Mouse (Mus musculus): ENCODE results near the gene Lin37. TPM values are rescaled to one million over a fixed set of nuclear protein-coding genes. Genes with fewer than 3 reads are reported as not detected.

The Lin37 gene
- 10 to 100 TPM; 15.1 to 15.5 TPM for total RNA-seq (2021)

DNA sequence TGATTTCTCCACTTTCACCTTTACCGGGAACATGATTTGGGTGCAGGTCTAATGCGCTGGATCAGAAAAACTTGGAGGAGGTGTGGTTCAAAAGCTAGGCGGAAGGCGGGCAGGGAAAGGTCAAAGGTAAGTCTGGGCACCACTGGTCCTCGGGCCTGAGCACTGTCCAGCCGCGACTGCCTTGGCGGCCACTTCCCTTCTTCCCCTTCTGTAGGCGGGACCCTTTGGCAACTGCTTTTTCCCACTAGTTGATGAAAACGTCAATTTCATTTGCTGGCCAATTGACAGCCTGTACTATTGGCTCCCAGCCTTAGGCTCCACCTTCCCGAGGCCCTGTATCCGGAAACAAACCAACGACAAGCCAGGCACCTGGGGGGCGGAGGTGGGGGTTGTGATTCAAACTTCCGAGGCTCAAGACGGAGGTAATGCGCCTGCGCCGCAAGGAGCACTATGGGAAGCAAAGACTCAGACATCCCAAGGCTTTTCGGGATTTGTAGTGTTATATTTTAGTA, at the start of gene Lin37:
TSS of gene Lin37 (minus strand) at position 396 of the 512 bp plus-strand sequence.
- intact Hi-C loops (cut with DNase I) = no loop called here

DNA sequence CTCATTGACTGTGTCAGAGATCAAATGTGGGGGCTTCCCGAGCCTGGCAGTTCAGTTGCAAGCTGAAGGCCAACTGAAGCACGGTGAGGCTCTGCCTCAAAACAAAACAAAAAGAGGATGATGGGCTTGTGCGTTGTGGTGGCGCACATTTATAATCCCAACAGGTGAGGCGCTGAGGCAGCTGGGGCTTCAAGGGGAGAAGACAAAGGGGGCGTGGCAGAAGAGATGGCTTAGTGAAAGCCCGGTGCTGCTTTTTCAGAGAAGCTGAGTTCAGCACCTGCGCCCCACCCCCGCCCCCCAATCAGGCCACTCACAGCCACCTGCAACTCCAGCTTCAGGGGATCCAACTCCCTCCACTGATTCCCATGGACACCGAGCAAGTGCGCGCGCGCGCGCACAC, 48.8 kb upstream of the Lin37 start:
- intact Hi-C loops (cut with DNase I) = no loop called here
- DNase-seq (ENCODE audit: low spot score) = no peak

More for the DNA sequence above, at the start of gene Lin37:
- peak; percentile 98 for DNase-seq (ENCODE audit: low spot score)

DNA sequence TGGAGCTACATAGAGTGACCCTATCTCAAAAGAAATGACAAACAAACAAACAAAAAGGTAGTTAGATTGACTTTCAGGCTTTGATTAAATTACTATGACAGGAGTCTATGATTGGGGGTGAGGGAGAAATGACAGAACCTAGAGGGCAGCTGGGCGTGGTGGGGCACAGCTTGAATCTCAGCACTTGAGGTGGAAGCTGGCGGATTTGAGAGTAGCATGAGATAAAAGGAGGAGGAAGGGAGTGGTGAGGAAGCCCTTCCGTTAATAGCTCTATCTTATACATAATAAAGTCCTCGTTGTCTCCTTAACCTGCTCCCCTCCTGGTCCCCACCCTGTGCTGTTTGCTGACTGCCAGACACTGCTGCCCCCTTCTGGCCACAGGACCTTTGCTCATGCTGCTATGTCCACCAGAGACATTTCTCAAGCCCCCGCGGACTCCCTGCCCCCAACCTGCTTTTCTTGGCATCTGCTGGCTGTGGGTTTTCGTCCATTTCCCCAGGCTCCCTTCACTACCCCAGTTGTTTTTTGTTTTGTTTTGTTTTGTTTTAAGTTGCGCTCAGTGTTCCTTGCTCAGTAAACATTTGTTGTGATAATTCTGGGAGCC, 48.2 kb upstream of the Lin37 start:
- intact Hi-C loops (cut with DNase I) = no loop called here
- no peak for DNase-seq (ENCODE audit: low spot score)

DNA sequence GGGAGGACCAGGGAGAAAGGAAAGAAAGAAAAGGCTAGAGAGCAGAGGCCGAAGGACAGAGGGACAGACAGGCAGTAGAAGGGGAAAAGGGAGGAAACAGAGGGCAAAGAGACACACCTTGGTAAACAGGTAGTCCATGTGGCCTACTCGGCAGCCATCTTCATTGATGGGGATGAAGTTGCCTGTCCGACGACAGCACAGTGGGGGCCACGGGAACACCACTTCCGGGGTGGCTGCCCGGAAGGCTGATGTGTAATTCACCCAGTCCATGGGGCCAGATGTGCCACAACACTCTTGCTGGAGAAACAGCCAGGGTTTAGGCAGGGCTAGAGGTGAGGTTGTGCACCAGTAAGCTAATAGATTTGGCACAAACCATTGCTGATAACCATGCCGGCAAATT, 45.3 kb upstream of the Lin37 start:
- no peak for DNase-seq (ENCODE audit: low spot score)
- intact Hi-C loops (cut with DNase I) = loop anchor here (2.0 kb wide), 1 partner anchor 14 kb away; no protein-coding TSS in a partner anchor

DNA sequence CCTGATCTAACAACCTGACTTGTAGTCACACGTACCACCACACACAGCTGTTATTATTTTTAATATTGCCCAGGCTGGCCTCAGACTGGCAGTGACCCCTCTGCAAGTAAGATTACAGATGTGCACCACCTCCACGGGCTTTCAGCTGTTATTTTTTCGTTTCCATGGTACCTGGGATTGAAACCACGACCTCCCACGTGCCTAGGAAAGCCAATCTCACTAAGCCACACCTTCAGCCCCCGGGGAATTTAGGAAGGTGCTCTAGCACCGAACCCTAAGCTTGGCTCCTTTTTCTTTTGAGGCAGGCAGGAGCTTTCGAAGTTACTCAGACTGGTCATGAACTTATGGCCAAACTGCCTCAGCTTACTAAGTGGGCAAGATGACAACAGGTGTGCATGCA, 44.8 kb upstream of the Lin37 start:
- intact Hi-C loops (cut with DNase I) = loop anchor here (2.0 kb wide), 1 partner anchor 14 kb away; no protein-coding TSS in a partner anchor

GRCm38 (mm10) chr7:30602583-30602982, 42.9 kb upstream of the Lin37 start:
- no peak for DNase-seq (ENCODE audit: low spot score)
- intact Hi-C loops (cut with DNase I) = no loop called here

More for the DNA sequence above, 44.8 kb upstream of the Lin37 start:
- DNase-seq (ENCODE audit: low spot score) = no peak

DNA sequence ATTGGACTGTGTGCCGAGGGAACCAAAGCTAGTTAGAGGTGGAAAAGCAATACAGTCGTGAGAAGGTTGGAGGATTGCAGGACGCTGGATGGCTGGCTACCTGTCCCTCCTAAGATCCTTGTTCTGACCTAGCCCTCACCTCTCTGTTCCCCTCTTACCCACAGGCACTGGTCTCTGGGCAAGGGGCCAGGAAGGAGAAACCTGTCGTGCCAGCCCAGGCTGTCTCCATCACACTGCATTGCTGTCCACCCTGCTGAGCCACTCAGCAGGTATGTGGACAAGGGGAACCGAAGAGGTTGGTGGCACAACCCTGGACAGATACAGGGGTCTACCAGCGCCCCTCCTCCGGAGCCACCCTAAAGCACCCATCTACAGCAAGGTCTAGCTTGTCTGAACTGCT, 41.0 kb upstream of the Lin37 start:
- DNase-seq (ENCODE audit: low spot score) = no peak
- intact Hi-C loops (cut with DNase I) = no loop called here

GRCm38 (mm10) chr7:30599933-30600353, 40.3 kb upstream of the Lin37 start:
- DNase-seq (ENCODE audit: low spot score) = peak; percentile 70
- intact Hi-C loops (cut with DNase I) = no loop called here

GRCm38 (mm10) chr7:30598786-30599185, 39.1 kb upstream of the Lin37 start, which contains the start of gene Zbtb32:
Gene Zbtb32, minus strand, starts transcription at chr7:30598909.
- no peak for DNase-seq (ENCODE audit: low spot score)
- intact Hi-C loops (cut with DNase I) = no loop called here

GRCm38 (mm10) chr7:30596811-30597210, 37.2 kb upstream of the Lin37 start:
- DNase-seq (ENCODE audit: low spot score) = no peak
- intact Hi-C loops (cut with DNase I) = no loop called here

GRCm38 (mm10) chr7:30596093-30596492, 36.5 kb upstream of the Lin37 start:
- intact Hi-C loops (cut with DNase I) = no loop called here
- DNase-seq (ENCODE audit: low spot score) = no peak

DNA sequence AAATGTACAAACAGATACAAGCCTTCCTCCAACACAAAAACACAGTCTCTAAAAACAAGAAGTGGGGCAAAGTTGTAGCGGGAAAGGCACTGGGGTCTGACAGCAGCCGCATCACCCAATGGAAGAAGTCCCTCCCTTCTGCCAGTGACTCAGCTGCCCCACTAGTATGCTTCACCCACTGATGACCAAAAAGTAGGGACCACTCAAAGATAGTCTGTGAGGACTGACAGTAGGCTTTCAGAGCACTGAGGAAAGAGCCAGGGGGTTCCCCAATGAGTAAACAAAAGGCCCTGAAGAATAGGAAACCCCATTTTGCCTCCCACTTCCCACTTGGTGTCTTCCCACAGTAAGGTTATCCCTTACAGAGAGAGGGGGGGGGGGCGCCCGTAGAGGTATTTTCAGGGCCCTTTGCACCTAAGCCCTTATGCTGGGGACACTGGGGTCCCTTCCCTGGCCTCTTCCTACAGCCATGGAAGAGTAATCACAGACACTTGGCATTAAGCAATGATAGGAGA, 34.9 kb upstream of the Lin37 start:
- no peak for DNase-seq (ENCODE audit: low spot score)
- intact Hi-C loops (cut with DNase I) = loop anchor here (5.0 kb wide), 1 partner anchor 268 kb away; the partner anchor contains the start of gene Ffar1

- DNase-seq (ENCODE audit: low spot score) = no peak
- intact Hi-C loops (cut with DNase I) = loop anchor here (5.0 kb wide), 1 partner anchor 268 kb away; the partner anchor contains the start of gene Ffar1
These were observed 34.2 kb upstream of the Lin37 start for GRCm38 (mm10) chr7:30593579-30594509.

DNA sequence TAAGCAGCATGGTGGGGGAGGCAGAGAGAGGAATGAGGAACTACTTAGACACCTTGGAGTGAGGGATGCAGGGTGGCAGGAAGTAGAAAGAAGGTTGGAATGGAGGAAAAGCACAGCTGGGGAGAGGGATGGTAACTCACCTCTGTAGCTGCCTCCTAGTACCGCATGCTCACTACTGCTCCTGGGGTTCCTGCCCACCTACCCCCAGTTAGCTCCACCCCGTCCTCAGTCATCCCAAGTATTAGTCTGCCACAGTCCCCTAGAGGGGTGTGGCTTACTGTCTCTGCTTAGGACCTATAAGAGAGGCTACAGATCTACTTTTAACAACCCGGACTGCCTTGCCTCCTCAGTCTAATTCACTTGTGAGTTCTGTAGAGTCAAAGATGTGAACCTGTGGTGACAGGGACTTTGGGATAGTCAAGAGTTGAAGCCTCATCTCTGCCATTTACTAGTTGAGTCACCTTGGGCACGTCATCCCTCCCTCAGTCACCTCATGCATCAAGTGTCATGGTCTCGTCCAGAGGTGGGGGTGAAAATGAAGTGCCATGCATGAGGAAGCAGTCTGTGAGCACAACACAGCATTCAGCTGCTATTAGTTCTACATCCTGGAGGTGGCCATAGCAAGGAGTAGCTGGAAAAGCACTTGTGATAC, 33.3 kb upstream of the Lin37 start:
- no peak for DNase-seq (ENCODE audit: low spot score)
- intact Hi-C loops (cut with DNase I) = loop anchor here (5.0 kb wide), 1 partner anchor 269 kb away; the partner anchor contains the start of gene Ffar1

DNA sequence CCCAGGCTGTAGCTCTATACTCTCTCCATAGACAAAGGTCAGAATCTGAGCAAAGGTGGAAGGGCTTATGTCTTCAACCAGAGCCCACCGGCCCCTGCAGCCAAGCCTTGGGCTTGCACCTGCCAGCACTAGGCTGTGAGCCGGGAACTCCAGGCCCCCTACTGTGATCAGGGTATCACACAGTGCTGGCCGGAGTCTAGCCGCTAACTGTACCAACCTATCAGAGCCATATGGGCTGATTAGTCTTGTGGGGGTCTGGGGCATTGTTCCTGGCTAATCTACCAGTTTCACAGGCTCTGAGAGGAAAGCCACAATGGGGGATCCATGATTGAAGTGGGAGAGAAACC, 31.9 kb upstream of the Lin37 start:
- intact Hi-C loops (cut with DNase I) = loop anchor here (2.0 to 5.0 kb wide), 2 partner anchors 13 to 271 kb away; partner anchors contain the start of gene Ffar1
- no peak for DNase-seq (ENCODE audit: low spot score)

GRCm38 (mm10) chr7:30590927-30591604, 31.4 kb upstream of the Lin37 start:
- intact Hi-C loops (cut with DNase I) = loop anchor here (2.0 to 5.0 kb wide), 2 partner anchors 14 to 271 kb away; partner anchors contain the start of gene Ffar1
- no peak for DNase-seq (ENCODE audit: low spot score)

- DNase-seq (ENCODE audit: low spot score) = peak; percentile 63
- intact Hi-C loops (cut with DNase I) = loop anchor here (1.0 to 10.0 kb wide), 5 partner anchors 15 to 365 kb away; partner anchors contain the start of genes Ffar1 and Usf2
These were observed 30.0 kb upstream of the Lin37 start for GRCm38 (mm10) chr7:30589435-30590301.
